Mouse (Mus musculus) liver, postnatal 0 days (tissue): ENCODE data around the gene Ctu2. TPM values are rescaled to one million over a fixed set of nuclear protein-coding genes. Genes with fewer than 3 reads are reported as not detected.

Experiments used
- ATAC-seq: fragments of 200-750 bp; cut with Nextera tagmentation; 2 replicates; pipeline ENCODE4 v1.8.0; 2017; ENCODE audit warnings: mild to moderate bottlenecking, moderate library complexity
- DNase-seq: peaks from one replicate; pipeline ENCODE4 v3.0.0-alpha.2; 2016
- H3K27ac ChIP-seq: fragments of 300-500 bp; sonication (generic); 2 replicates; pipeline ENCODE4 v1.5.1; 2014; ENCODE audit warnings: antibody characterized with exemption, moderate library complexity, mild to moderate bottlenecking, low read depth
- H3K27me3 ChIP-seq: fragments of 300-500 bp; sonication (generic); 2 replicates; pipeline ENCODE4 v1.6.1; 2014; ENCODE audit warnings: low read length, control low read depth, mixed read lengths; ENCODE audit not compliant: insufficient read depth
- H3K36me3 ChIP-seq: fragments of 300-500 bp; sonication (generic); replicated peaks from 2 replicates; pipeline ENCODE4 v1.6.1; 2014; ENCODE audit warnings: mild to moderate bottlenecking, control low read depth, low read length, moderate library complexity, mixed read lengths; ENCODE audit not compliant: insufficient read depth
- H3K4me1 ChIP-seq: fragments of 300-500 bp; sonication (generic); 2 replicates; pipeline ENCODE4 v1.6.1; 2014; ENCODE audit warnings: antibody characterized with exemption, mild to moderate bottlenecking, control low read depth; ENCODE audit not compliant: insufficient read depth
- H3K4me2 ChIP-seq: fragments of 300-500 bp; sonication (generic); 2 replicates; pipeline ENCODE4 v1.6.1; 2014; ENCODE audit warnings: low read depth, mild to moderate bottlenecking, low read length, moderate library complexity, mixed read lengths
- H3K4me3 ChIP-seq: fragments of 300-500 bp; sonication (generic); 2 replicates; pipeline ENCODE4 v1.5.1; 2014; ENCODE audit warnings: low read depth, low read length
- H3K9ac ChIP-seq: fragments of 300-500 bp; sonication (generic); replicated peaks from 2 replicates; pipeline ENCODE4 v1.6.1; 2014; ENCODE audit warnings: mild to moderate bottlenecking, moderate library complexity
- H3K9me3 ChIP-seq: fragments of 300-500 bp; sonication (generic); 2 replicates; pipeline ENCODE4 v1.6.1; 2016; ENCODE audit warnings: mild to moderate bottlenecking, control low read depth, low read length, mixed read lengths
- CTCF ChIP-seq: sonication (generic); IDR thresholded peaks from 2 replicates; pipeline ENCODE4 v1.5.1; 2016; ENCODE audit warnings: antibody characterized with exemption, low read depth
- EP300 ChIP-seq: IDR thresholded peaks from 2 replicates; pipeline ENCODE4 v1.6.1; 2016; ENCODE audit warnings: antibody characterized with exemption, low read depth, mild to moderate bottlenecking
- WGBS: fragments of 180-500 bp; shearing (Covaris S2); extraction: QIAGEN DNeasy Blood & Tissue Kit; methylation state at CpG from one replicate; pipeline ENCODE4 v1.1.7; 2014; ENCODE audit not compliant: insufficient replicate concordance; 5-methylcytosine and 5-hydroxymethylcytosine counted together
- polyA plus RNA-seq: library from polyadenylated mRNA; unstranded; fragments of >200 nt; fragmentation: Nextera tagmentation; extraction: Ambion mirVana; gene quantifications from 2 replicates; pipeline ENCODE4 v1.2.1, GENCODE M21; 2015

The Ctu2 gene
- 17.8 and 20.9 TPM in 2 replicates for polyA plus RNA-seq

DNA sequence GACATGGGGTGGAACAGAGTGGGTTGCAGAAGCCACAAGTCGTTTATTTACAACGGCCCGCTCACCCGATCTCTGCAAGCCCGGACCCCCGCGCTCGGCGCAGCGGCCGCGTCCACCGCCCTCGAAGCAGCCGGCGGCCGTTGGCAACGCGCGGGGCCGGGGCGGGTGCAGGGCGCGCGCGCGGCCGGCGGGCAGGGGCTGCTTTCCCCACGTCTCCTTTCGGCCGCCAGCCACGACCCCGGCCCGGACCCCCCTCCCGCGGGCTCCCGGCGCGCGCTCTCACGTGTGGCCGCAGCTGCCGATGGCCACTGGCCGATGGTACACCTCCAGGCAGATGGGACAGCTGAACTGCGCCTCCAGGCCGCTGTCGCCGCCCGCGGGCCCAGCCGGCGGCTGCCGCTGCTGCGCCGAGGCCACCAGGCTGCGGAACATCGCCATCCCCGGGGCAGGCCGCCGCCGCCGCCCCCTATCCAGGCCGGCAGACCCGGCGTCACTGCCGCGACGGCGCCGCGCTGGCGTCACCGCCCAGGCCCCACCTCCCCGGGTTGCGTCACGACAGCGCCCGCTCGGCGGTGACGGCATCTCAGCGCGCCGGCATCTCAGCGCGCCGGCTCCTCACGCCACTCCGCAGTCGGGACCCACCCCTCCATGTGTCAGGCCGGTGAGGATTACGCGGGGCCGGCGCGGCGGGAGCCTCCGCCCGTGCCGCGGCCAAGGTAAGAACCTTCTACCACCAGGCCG is at the start of gene Ctu2, which contains the start of gene Rnf166:
Gene Ctu2 (plus strand): TSS at position 564 of the 741 bp plus-strand sequence.
Gene Rnf166 (minus strand): TSS at position 485 of the 741 bp plus-strand sequence.
- no peaks in the 10 kb centered on the region for H3K27me3 ChIP-seq
- 2% methylated on average over 66 of the region's 103 CpGs for WGBS
- ATAC-seq (peak; percentile 93), DNase-seq (peak; percentile 94)
- peaks cover 18% of the 10 kb centered on the region for H3K4me1 ChIP-seq
- H3K9ac ChIP-seq = peak within 1 kb of the TSS; percentile 83
- peak within 1 kb of the TSS; percentile 92 for H3K4me2 ChIP-seq
- H3K27ac ChIP-seq = peak within 1 kb of the TSS; percentile 74
- H3K9me3 ChIP-seq = no peaks in the 10 kb centered on the region
- TF ChIP-seq EP300 (no peak), CTCF (no peak)
- peaks cover 17% of the 10 kb centered on the region for H3K36me3 ChIP-seq
- H3K4me3 ChIP-seq = peak within 1 kb of the TSS; percentile 87

DNA sequence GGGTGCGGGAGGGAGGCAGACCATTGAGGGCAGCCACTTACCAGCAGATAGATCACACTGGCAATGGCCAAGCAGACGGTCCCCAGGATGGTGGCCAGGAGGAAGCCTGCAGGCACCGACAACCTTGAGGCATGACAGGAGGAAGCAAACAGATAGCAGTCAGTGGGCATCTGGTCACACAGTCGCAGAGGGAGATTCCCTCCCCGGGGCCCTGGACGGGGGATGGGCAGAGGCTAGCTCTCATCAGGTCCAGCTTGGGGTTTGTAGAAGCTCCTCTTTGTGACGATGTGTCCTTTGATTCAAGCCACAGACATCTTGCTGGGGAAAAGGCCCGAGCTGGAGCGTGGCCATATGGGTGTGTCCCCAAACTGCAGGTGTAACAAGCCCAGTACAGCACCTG is 49.8 kb upstream of the Ctu2 start:
- Histone ChIP-seq H3K27ac (no peak overlapping the region), H3K9me3 (no peaks in the 10 kb centered on the region), H3K4me1 (peaks cover 5% of the 10 kb centered on the region; the same call in 1 of the 2 replicates), H3K4me2 (no peak overlapping the region), H3K9ac (no peak overlapping the region), H3K27me3 (no peaks in the 10 kb centered on the region), H3K36me3 (peaks cover 19% of the 10 kb centered on the region), H3K4me3 (no peak overlapping the region)
- TF ChIP-seq CTCF = no peak
- TF ChIP-seq EP300 = no peak
- 64% methylated on average over 9 of the region's 9 CpGs for WGBS
- no peak for DNase-seq
- ATAC-seq = no peak

- H3K9me3 ChIP-seq = no peaks in the 10 kb centered on the region
- DNase-seq (no peak), ATAC-seq (no peak)
- no peak for TF ChIP-seq CTCF
- TF ChIP-seq EP300 = no peak
- no peak overlapping the region for H3K9ac ChIP-seq
- WGBS = 78% methylated on average over 7 of the region's 7 CpGs
- H3K36me3 ChIP-seq = peaks cover 19% of the 10 kb centered on the region
- no peaks in the 10 kb centered on the region for H3K27me3 ChIP-seq
- peak overlapping the region; percentile 26; the same call in 1 of the 2 replicates for H3K4me2 ChIP-seq
- H3K4me3 ChIP-seq = no peak overlapping the region
- peak overlapping the region; percentile 12; the same call in 1 of the 2 replicates for H3K27ac ChIP-seq
- H3K4me1 ChIP-seq = peaks cover 15% of the 10 kb centered on the region
Measured at GRCm38 (mm10) chr8:122427607-122428006, 48.3 kb upstream of the Ctu2 start.

GRCm38 (mm10) chr8:122428163-122428562 is 47.8 kb upstream of the Ctu2 start:
- Histone ChIP-seq H3K36me3 (peaks cover 19% of the 10 kb centered on the region), H3K4me3 (no peak overlapping the region), H3K4me1 (peaks cover 21% of the 10 kb centered on the region), H3K27me3 (no peaks in the 10 kb centered on the region), H3K9ac (no peak overlapping the region), H3K9me3 (no peaks in the 10 kb centered on the region), H3K4me2 (peak overlapping the region; percentile 26; the same call in 1 of the 2 replicates), H3K27ac (peak overlapping the region; percentile 24; the same call in 1 of the 2 replicates)
- 64% methylated on average over 9 of the region's 9 CpGs for WGBS
- DNase-seq (no peak), ATAC-seq (no peak)
- TF ChIP-seq CTCF = no peak

GRCm38 (mm10) chr8:122430058-122430636 is 45.8 kb upstream of the Ctu2 start:
- ATAC-seq (peak; percentile 62), DNase-seq (peak; percentile 58)
- H3K4me3 ChIP-seq = no peak overlapping the region
- WGBS = 41% methylated on average over 10 of the region's 10 CpGs
- peak; percentile 42; the same call in 1 of the 2 replicates for TF ChIP-seq CTCF
- TF ChIP-seq EP300 = no peak
- peak overlapping the region; percentile 94 for H3K27ac ChIP-seq
- no peaks in the 10 kb centered on the region for H3K9me3 ChIP-seq
- no peaks in the 10 kb centered on the region for H3K27me3 ChIP-seq
- H3K4me2 ChIP-seq = peak overlapping the region; percentile 90
- H3K4me1 ChIP-seq = peaks cover 28% of the 10 kb centered on the region
- H3K9ac ChIP-seq = peak overlapping the region; percentile 21; the same call in 1 of the 2 replicates
- peaks cover 14% of the 10 kb centered on the region for H3K36me3 ChIP-seq

GRCm38 (mm10) chr8:122430646-122431045 is 45.3 kb upstream of the Ctu2 start:
- DNase-seq (no peak), ATAC-seq (no peak)
- Histone ChIP-seq H3K4me2 (peak overlapping the region; percentile 90), H3K36me3 (peaks cover 17% of the 10 kb centered on the region), H3K4me1 (peaks cover 28% of the 10 kb centered on the region), H3K9me3 (no peaks in the 10 kb centered on the region), H3K9ac (peak overlapping the region; percentile 21), H3K27me3 (no peaks in the 10 kb centered on the region), H3K4me3 (peak overlapping the region; percentile 66; the same call in 1 of the 2 replicates), H3K27ac (peak overlapping the region; percentile 94)
- TF ChIP-seq EP300 (no peak), CTCF (no peak)
- WGBS = 52% methylated on average over 3 of the region's 3 CpGs
